Mouse (Mus musculus): ENCODE measurements around the gene Tmem54. TPM values are rescaled to one million over a fixed set of nuclear protein-coding genes. Genes with fewer than 3 reads are reported as not detected.
A peak's percentile ranks its signal among the peaks of the same experiment; 100 is the strongest.

Gene Tmem54
- total RNA-seq, 2 experiments from 2014 or later, result not detected

GRCm38 (mm10) chr4:129087850-129088249 lies 17.5 kb upstream of the Tmem54 start:
- ATAC-seq (replicated peaks; ENCODE audit: low FRiP score, poor library complexity, severe bottlenecking), result no peak

DNA sequence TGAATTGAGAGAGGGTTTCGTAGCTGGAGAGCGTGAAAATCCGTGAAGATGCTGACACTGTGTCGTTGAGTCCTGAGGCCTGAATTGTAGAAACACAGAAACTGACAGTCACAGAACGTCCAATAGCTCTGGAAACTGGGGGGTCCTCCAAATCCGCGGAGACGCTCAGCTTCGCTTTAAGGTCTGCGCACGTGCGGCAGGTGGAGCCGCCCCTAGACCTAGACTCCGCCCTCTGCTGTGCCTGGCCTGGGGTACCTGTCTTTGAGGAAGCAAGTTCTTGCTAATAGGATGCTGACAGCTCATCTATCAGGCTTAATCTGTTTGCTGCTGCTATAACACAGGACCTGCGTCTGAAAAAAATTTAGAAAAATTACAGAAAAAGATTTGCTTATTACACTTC lies 10.1 kb upstream of the Tmem54 start:
- ATAC-seq (replicated peaks; ENCODE audit: low FRiP score, poor library complexity, severe bottlenecking), result no peak

DNA sequence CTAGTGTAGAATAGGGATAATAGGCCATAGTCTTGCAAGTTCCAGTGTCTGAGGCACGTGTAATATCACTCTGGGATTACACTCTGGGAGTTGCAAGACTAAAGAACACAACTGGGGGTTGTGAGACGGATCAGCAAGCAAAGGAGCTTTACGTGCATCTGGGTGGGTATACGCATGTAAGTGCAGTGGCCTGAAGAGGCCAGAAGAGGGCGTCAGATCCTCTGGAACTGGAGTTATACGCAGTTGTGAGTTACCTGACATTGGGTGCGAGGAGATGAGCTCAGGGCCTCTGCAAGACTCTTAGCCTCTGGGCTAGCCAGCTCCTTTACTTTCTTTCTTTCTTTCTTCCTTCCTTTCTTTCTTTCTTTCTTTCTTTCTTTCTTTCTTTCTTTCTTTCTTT lies 8.3 kb upstream of the Tmem54 start:
- no peak for ATAC-seq (replicated peaks; ENCODE audit: low FRiP score, poor library complexity, severe bottlenecking)

GRCm38 (mm10) chr4:129102133-129102829 lies 3.1 kb upstream of the Tmem54 start:
- 0 out of 2 replicates have a peak, but pooled peaks have one; percentile 27 for ATAC-seq (replicated peaks; ENCODE audit: low FRiP score, poor library complexity, severe bottlenecking)

GRCm38 (mm10) chr4:129106073-129106472 lies 725 bp downstream of the Tmem54 start:
- no peak for ATAC-seq (replicated peaks; ENCODE audit: low FRiP score, poor library complexity, severe bottlenecking)

GRCm38 (mm10) chr4:129107348-129107899 lies 2.1 kb downstream of the Tmem54 start:
- no peak for ATAC-seq (replicated peaks; ENCODE audit: low FRiP score, poor library complexity, severe bottlenecking)

DNA sequence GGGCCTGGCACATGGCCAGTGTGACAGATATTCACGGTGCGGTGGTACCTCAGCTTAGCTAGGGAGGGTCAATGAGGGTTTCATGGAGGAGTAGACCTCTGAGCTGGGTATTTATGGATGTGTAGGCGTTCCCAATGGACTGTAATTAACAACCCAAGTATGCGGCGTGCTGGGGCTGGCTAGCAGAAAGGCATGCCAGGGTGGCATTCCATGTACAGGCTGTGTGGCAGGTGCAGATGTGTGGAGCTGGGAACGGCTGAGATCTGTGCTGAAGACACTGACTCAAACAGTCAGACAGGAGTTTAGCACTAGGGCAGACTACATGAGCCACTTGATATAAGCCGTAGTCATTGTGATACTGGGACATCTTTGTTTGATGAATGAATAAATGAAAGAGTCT lies 3.3 kb downstream of the Tmem54 start:
- no peak for ATAC-seq (replicated peaks; ENCODE audit: low FRiP score, poor library complexity, severe bottlenecking)

- ATAC-seq (replicated peaks; ENCODE audit: low FRiP score, poor library complexity, severe bottlenecking), result no peak
Observed at GRCm38 (mm10) chr4:129110804-129111203, 5.5 kb downstream of the Tmem54 start.

- ATAC-seq (replicated peaks; ENCODE audit: low FRiP score, poor library complexity, severe bottlenecking), result no peak
Observed at GRCm38 (mm10) chr4:129111350-129111749, 6.0 kb downstream of the Tmem54 start.

DNA sequence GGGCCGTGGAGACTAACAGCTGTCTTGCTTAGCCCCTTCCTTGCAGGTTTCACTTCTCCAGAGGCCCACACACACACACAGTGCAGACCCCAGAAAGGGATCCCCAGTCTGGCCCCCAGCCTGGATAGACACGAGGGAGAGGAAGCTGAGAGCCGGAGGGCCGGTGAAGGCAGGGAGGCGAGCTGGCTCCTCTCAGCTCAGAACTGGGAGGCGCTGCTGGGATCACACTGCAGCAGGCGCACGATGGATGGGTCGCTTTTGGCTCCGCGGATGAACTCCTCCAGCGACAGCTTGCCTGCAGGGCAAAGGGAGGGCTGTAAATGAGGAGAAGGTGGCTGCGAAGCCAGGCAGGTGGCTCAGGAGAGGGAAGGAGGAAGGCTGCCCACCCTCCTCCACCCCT lies 6.9 kb downstream of the Tmem54 start:
- no peak for ATAC-seq (replicated peaks; ENCODE audit: low FRiP score, poor library complexity, severe bottlenecking)

GRCm38 (mm10) chr4:129113083-129113988 lies 8.0 kb downstream of the Tmem54 start:
- peak; percentile 79 for ATAC-seq (replicated peaks; ENCODE audit: low FRiP score, poor library complexity, severe bottlenecking)

DNA sequence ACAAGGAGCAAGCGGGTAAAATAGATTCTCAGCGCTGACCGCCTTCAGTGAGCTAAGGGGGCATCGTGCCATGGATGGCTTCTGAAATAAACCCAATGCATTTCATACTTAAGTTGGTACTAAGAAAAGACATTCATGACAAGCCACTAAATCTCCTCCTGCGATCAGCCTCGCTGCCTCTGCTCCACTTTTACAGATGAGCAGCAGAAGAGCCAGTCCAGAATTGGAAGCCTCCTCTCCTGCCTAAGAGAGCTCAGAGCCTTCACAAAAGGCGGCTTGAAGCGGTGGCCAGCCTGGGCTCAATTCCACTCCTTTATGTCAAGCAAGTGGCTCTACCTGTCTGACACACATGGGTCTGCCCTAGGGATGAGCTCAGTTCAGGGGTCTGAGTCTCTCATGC lies 11.4 kb downstream of the Tmem54 start:
- no peak for ATAC-seq (replicated peaks; ENCODE audit: low FRiP score, poor library complexity, severe bottlenecking)

GRCm38 (mm10) chr4:129117720-129118510 lies 12.6 kb downstream of the Tmem54 start:
- ATAC-seq (replicated peaks; ENCODE audit: low FRiP score, poor library complexity, severe bottlenecking), result no peak

GRCm38 (mm10) chr4:129119708-129120107 lies 14.4 kb downstream of the Tmem54 start:
- ATAC-seq (replicated peaks; ENCODE audit: low FRiP score, poor library complexity, severe bottlenecking), result no peak

DNA sequence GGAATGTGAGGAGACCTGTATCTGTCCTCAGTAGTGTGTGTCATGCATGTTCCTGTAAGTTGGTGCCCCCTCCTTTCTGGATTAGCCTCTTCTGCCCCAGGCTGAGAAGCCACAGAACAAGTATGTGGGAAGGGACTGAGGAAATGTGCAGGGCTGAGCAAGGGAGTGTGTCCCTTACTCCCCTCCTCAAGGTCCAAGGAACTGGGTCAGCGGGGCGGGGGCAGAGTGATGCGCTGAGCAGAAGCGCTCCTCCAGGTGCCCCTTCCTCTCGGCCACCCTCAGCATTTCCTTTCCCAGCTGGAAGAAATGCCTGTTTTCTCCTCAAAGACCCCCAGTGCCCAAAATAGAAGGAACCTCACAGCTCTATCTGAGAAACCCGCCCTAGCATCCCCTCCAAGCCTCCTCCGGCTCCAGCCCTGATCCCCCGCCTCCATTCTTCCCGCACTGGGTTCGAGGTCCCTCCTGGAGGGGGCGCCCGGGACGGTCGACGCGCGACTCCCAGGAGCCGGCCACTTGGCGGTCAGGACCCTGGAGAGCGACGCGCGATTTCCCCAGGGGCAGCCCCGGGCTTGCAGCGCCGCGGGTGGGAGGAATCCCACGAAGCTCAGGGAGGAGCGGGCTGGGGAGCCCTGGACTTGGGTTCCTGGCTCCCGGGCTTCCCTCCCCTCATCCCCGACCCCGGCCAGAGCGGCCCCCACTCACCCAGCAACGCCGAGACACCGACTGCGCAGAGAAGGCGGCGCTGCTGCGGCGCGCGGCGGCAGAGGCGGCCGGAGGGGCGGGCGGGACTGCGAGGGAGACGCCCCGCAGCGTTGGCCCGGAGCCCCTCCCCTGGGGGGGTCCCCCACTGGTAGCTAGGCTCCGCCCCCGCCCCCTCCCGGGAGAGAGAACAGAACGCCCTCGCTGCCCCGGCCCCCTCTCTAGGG lies 15.4 kb downstream of the Tmem54 start:
- ATAC-seq (replicated peaks; ENCODE audit: low FRiP score, poor library complexity, severe bottlenecking), result no peak

GRCm38 (mm10) chr4:129121569-129122086 lies 16.3 kb downstream of the Tmem54 start, which contains the start of gene Hpca:
Hpca (minus strand) TSS chr4:129122036.
- no peak for ATAC-seq (replicated peaks; ENCODE audit: low FRiP score, poor library complexity, severe bottlenecking)

- ATAC-seq (replicated peaks; ENCODE audit: low FRiP score, poor library complexity, severe bottlenecking), result no peak
Observed at GRCm38 (mm10) chr4:129122107-129122506, 16.8 kb downstream of the Tmem54 start.

GRCm38 (mm10) chr4:129122719-129123118 lies 17.4 kb downstream of the Tmem54 start:
- ATAC-seq (replicated peaks; ENCODE audit: low FRiP score, poor library complexity, severe bottlenecking), result no peak
